Mouse (Mus musculus) ovary, postnatal 10 days (tissue): ENCODE results near the gene Espl1.

Experiments used
- DNase-seq: peaks from one replicate; pipeline ENCODE4 v3.0.0; 2022; ENCODE audit warnings: low spot score

The Espl1 gene

GRCm38 (mm10) chr15:102273982-102274716 lies 21.9 kb upstream of the Espl1 start:
- no peak for DNase-seq

GRCm38 (mm10) chr15:102278726-102279091 lies 17.4 kb upstream of the Espl1 start:
- no peak for DNase-seq

DNA sequence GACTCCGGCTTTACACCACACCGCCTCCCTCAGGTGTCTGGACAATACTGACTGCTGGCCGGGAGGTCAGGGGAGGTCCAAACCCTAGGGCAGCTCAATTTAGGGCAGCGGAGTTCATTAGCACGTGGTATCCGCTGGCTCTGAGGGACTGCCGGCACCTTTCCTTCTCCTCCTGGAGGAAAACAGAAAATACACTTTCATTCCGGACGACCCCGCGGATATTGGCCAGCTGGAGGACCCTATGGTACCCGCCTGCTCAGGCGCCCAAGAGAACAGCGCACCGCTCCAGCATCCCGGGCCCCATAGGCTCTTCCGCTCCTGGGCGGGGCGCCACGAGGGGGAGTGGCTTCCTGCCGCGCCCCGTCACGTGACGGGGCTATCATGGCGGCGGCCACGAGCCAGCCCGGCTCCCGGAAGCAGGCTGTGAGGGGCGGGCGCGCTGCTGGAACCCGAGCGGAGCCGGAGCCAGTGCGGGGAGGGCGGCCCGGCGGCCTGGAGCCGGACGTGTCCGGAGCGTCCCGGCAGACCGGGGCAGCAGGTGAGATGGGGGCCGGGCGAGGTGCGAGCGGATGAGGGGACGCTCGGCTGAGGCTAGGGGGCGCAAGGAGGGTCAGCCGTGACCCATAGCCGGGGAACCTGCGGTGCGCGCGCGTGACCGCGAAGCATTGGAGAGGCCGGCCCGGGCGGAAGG lies 16.8 kb upstream of the Espl1 start, which contains the start of gene Mfsd5:
Gene Mfsd5, plus strand, starts transcription at position 363 of the 691 bp plus-strand sequence.
- DNase-seq = peak; percentile 64

- DNase-seq = no peak
These were observed 16.1 kb upstream of the Espl1 start for GRCm38 (mm10) chr15:102279783-102280520.

DNA sequence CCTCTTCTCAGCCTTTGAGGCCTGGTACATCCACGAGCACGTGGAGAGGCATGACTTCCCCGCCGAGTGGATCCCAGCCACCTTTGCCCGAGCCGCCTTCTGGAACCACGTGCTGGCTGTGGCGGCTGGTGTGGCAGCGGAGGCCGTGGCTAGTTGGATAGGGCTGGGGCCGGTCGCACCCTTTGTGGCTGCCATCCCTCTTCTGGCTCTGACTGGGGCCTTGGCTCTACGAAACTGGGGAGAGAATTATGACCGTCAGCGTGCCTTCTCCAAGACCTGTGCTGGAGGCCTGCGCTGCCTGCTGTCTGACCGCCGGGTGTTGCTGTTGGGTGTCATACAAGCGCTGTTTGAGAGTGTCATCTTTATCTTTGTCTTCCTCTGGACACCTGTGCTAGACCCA lies 15.4 kb upstream of the Espl1 start:
- no peak for DNase-seq

DNA sequence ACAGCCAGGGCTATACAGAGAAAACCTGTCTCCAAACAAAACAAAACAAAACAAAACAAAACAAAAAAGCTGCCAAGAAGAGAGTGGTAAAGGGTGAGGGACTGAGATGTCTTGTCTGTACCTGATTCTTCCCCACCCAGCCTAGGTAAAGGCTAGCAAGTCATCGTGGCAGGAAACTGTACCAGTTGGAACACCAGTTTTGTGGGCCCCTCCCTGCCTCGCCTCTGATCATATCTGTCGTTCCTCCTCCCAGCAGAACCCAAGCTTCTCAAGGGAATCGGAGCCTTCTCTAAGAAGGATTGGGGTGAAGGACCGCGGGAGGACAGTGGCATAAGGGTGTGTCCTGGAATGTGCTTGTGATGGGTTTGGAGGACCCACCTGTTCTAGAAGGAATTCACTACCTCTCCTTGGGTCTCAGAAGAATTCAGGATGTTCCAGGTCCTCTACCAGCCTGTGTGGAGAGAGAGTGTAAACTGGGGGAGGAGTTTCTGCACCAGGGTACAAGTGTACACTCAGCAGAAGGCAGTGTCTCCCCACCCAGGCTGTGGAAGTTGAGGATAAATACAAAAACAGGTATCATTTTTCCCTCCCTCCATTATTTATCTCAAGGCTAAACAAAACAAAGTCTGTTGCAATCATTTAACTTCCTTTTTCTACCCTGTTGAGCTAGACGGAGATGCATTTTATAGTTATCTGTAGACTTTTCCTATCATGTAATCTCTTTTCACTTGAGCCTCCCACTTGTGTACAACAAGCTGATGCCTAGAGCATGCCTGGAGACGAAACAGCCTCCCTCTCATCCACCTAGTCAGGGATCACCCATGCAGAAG lies 13.4 kb upstream of the Espl1 start:
- DNase-seq = no peak

- DNase-seq = no peak
These were observed 12.4 kb upstream of the Espl1 start for GRCm38 (mm10) chr15:102283648-102284047.

- no peak for DNase-seq
These were observed 8.7 kb upstream of the Espl1 start for GRCm38 (mm10) chr15:102287395-102287794.

- DNase-seq = no peak
These were observed 421 bp downstream of the Espl1 start for GRCm38 (mm10) chr15:102296368-102297006.

- DNase-seq = no peak
These were observed 6.5 kb downstream of the Espl1 start for GRCm38 (mm10) chr15:102302542-102302941.

DNA sequence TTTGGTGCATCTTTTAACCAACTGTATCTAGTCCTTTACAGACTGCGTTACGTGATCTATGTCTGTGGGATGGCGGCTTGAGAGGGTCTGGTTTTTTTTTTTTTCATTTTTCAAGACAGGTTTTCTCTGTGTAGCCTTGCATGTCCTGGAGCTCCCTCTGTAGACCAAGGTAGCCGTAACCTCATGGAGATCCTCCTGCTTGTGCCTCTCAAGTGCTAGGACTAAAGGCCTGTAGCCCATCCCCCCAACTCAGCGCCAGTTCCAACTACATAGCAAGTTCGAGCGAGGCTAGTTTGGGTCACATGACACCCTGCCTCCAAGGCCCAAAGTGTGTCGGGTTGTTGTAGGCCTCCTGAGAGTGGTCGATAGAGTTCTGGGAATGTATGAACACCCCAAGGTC lies 12.7 kb downstream of the Espl1 start:
- DNase-seq = no peak

- DNase-seq = no peak
These were observed 14.2 kb downstream of the Espl1 start for GRCm38 (mm10) chr15:102310074-102310845.

- no peak for DNase-seq
These were observed 15.4 kb downstream of the Espl1 start for GRCm38 (mm10) chr15:102311489-102311888.

DNA sequence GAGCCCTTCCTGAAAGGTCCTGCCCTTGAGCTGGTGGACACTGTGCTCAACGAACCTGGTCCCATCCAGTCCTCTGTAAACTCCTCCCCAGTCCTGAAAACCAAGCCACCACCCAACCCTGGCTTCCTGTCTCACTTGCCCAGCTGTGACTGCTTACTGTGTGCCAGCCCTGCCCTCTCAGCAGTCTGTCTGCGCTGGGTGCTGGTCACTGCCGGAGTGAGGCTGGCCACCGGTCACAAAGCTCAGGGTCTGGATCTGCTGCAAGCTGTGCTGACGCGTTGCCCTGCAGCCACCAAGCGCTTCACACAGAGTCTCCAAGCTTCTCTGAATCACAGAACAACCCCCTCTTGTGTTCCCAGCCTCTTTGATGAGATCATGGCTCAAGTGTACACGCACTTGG lies 19.2 kb downstream of the Espl1 start:
- DNase-seq = no peak

- DNase-seq = no peak
These were observed 20.2 kb downstream of the Espl1 start for GRCm38 (mm10) chr15:102316263-102316662.

DNA sequence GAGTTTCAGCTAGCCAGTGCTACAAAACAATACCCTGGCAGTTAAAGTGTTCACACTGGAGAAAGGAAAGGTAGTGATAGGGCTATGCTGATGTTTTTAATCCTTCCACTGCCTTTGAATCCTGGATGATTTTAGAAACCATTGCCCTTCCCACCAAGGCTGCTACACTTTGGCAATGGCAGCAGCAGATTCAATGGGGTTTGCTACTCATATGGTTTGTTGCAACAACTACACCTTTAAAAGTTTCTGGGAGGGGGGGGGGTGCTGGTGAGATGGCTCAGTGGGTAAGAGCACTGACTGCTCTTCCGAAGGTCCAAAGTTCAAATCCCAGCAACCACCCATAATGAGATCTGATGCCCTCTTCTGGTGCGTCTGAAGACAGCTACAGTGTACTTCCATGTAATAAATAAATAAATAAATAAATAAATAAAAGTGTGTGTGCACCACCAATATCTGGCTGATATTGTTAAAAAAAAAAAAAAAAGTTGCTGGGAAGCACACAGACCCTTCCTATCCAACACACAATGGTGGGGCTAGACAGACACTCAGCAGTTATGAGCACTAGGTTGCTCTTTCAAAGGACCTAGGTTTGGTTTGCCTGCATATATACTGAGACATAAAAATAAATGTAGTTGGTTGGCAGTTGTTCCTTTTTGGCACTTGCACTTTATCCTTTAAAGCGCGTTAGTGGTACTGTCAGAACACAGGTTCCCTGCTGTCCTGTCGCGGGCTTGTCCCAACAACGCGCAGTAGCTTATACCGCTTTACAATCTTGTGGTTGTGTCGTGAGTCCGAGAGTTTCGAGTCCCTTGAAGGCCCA lies 28.8 kb downstream of the Espl1 start:
- no peak for DNase-seq

DNA sequence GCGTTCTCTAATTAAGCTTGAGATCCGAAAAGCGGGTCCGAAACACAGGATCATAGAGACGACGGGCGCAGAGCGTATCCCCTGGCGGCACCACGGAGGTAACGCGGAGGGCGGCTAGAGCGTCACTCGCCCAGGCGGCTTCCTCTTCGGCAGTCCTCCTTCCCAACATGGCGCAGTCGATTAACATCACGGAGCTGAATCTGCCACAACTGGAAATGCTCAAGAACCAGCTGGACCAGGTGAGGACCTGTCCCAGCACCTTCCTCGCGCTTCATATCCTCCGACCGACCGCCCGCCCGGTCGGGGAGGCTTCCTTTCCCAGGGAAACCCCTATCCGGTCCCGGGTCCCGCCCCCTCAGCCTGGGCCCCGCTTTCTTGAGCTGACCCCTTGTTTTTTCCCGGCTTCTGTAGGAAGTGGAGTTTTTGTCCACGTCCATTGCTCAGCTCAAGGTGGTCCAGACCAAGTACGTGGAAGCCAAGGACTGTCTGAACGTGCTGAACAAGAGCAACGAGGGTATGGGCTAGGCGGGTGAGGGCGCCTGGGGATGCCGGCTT lies 30.0 kb downstream of the Espl1 start, which contains the start of gene Pfdn5:
Gene Pfdn5, plus strand, starts transcription at position 95 of the 555 bp plus-strand sequence.
- DNase-seq = peak; percentile 65

DNA sequence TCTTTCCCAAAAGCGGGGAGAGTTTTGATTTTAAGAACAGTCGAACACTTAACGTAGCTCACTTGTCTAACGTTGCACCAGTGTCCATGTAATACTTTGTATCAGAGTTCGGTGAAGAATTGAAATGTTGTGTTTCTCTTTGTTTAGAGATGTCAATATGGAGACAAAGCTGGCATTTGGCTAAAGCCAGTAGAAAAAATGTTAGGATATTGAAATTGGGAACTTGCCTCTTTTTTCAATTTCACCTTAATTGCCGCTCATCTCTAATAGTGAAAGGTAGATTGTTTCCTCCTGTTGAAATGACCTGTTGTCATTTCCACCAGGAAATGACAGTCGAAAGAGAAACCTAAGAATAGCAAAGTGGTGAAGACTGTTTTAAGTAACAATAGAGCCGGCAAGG lies 30.8 kb downstream of the Espl1 start:
- no peak for DNase-seq

- peak; percentile 62 for DNase-seq
These were observed 35.5 kb downstream of the Espl1 start, which contains the start of gene Myg1 for GRCm38 (mm10) chr15:102331610-102332015. Myg1 (plus strand) TSS chr15:102331709.
